Mouse (Mus musculus) cerebellum, postnatal 10 days (tissue): ENCODE data around the gene Mdm4.
"Not testable (repeated sequence)": the region's sequence is repeated elsewhere in the genome, so short reads cannot be mapped to it uniquely, and the experiment has no call there.

Source experiments
- DNase-seq, 2 experiments: peaks; one replicate each; pipeline ENCODE4 v3.0.0; 2021; ENCODE audit warnings: mixed read lengths in 2 of 2

Gene Mdm4

GRCm38 (mm10) chr1:133019312-133019711 is 11.0 kb downstream of the Mdm4 start:
- DNase-seq = no peak

GRCm38 (mm10) chr1:133018580-133018979 is 11.8 kb downstream of the Mdm4 start:
- DNase-seq = no peak

- DNase-seq = no peak
Measured at GRCm38 (mm10) chr1:133016775-133017428, 13.5 kb downstream of the Mdm4 start.

DNA sequence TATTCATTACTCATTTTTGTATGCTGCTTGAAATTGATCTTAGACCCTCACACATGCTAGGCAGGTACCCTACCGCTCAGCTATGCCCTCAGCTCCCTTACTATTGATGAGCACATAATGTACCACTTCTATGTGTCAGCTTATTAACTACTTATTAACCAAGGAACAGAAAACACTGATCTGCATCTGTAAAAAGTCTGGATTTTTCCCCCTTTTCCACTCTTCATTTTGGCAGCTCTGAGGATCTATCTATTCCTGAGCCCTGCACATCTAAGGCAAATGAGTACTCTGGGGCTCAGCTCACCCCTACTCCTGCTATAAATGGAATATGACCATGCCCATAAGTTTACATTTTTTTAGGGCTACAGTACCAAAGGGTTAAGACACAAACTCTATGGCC is 16.2 kb downstream of the Mdm4 start:
- no peak for DNase-seq

GRCm38 (mm10) chr1:133013331-133013730 is 17.0 kb downstream of the Mdm4 start:
- DNase-seq = peak in 1 of 2 experiments; percentile 19

DNA sequence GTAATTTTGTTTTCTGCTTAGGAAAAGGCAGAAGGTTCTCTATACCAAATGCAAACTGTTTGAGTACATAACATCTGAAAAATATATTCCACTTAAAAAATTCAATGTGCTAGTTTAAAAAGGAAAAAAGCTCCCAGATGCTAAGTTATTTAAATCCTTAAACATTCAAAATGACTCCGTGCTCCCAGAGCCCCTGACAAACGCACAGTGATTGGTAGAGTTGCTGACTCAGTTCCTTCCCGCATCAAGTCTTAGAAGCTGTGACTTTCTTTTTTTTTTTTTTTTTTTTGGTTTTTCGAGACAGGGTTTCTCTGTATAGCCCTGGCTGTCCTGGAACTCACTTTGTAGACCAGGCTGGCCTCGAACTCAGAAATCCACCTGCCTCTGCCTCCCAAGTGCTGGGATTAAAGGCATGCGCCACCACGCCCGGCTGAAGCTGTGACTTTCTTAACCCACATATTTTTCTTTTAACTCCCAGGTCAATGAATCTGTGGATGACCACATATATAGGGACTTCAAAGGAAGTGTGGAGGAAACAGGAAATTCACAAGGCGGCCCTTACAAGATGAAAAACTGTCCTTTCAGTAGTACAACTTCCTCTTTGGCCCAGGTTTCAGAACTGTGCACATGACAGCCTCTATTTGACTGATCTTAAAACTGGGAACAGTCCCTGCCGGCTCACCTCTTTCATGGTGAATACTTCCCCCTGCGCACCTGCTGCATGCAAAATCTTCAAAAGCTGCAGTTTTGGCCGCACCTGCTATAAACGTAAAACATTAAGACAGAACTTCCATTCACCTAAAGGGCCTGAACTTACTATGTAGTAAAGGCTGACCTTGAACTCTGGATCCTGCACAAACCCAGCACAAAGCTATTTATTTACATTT is 18.2 kb downstream of the Mdm4 start:
- DNase-seq = no peak

- DNase-seq = no peak
Measured at GRCm38 (mm10) chr1:133006571-133006970, 23.8 kb downstream of the Mdm4 start.

GRCm38 (mm10) chr1:133000347-133000746 is 30.0 kb downstream of the Mdm4 start:
- DNase-seq = no peak

- no peak for DNase-seq
Measured at GRCm38 (mm10) chr1:132991580-132991979, 38.8 kb downstream of the Mdm4 start.

DNA sequence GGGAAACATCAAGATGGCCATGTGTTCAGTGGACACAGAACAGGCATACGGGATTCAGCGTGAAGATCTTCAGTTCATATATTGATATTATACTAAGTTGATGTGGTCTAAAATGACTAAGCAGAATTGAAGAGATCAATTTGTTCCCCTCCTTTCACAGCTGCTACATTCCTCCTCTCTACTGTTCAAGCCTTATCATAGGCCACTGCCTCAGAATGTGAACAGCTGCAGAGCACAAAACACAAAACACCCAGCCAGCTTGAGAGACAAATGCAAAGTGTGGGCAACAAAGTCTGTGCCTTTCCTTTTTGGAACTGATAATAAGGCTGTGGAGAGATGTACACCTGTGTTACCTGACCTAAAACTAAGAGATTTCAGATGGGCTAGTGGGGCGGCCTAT is 39.6 kb downstream of the Mdm4 start:
- DNase-seq = no peak

DNA sequence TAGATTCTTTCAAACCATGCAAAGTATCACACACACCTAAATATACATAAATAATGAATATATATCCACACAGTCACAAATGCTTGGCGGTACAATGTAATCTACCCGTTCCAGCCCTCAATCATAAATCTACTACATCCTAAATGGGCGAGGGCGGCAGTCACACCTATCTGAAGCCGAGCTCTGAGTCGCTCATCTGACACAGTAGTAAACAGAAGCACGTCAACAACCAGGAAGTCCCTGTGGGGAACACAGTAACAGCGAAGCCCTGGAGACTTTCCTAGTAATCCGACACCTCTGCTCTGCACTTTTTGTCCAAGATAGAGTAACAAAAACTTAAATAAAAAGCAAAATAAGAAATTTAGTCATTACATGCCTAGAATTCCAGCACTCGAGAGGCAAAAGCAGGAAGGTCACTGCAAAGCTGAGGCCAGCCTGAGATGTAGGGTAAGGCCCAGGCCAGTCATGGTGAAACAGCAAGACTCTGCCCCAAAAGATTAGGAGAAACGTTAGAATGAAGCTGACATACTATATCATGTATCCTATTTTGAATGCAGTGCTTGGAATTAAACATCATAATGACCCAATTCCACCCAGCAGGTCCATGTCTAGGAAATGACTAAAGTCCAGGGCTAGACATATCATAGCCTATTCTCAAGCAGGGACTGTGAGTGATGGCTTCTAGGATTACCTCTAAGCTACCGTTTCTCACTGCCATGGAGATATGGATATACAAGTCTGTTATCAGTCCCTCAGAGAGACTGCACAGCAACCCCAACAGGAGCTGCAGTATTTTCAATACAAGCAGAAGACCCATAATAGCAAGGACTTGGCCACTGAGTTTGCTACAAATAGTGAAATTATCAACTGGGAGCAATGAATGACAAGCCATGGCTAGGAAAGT is 41.6 kb downstream of the Mdm4 start:
- DNase-seq = not testable (repeated sequence)

GRCm38 (mm10) chr1:132982728-132983127 is 47.6 kb downstream of the Mdm4 start:
- peak; percentile 92 to 94 for DNase-seq

GRCm38 (mm10) chr1:132981232-132981631 is 49.1 kb downstream of the Mdm4 start:
- no peak for DNase-seq

DNA sequence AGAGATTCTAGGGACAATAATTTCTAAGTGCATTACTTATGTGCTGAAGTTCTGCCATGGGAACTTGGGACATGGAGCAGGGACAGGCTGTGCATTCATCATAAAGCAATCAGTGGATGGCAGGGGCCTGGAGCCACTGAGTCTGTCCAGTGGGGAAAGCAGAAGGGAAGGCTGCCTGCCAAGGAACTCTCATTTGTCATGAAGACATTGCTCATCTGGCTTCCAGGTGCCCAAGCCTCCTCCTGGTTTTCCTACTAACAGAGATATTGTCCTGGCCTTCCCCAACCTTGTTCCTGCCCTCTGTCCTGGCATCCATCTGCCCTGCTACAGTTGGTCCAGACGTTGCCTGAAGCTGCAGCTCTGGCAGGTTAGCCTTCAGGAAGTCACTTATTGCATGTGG is 53.0 kb downstream of the Mdm4 start:
- peak in 1 of 2 experiments; percentile 29 for DNase-seq

GRCm38 (mm10) chr1:132968659-132969058 is 61.7 kb downstream of the Mdm4 start:
- DNase-seq = peak; percentile 82 to 84

- DNase-seq = no peak
Measured at GRCm38 (mm10) chr1:132964691-132965090, 65.7 kb downstream of the Mdm4 start.

DNA sequence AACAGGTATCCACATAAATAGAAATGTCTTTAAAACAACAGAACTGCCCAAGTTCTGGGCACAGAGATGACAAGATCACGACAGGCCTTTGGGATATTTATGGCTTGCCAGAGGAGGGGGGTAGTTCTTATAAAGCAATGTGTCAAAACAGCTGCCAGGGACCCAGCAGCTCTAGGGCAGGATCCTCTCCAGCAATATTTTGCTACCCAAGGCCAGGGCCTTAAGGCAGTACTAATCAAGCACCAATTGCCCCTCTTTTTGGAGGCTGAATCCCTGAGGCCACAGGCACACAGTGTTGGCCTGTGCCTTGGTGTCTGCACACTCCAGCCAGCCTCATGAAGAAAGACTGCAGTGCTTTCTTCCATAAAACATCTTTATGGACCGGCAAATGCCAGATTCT is 66.3 kb downstream of the Mdm4 start:
- DNase-seq = no peak

GRCm38 (mm10) chr1:132961751-132962150 is 68.6 kb downstream of the Mdm4 start:
- no peak for DNase-seq

DNA sequence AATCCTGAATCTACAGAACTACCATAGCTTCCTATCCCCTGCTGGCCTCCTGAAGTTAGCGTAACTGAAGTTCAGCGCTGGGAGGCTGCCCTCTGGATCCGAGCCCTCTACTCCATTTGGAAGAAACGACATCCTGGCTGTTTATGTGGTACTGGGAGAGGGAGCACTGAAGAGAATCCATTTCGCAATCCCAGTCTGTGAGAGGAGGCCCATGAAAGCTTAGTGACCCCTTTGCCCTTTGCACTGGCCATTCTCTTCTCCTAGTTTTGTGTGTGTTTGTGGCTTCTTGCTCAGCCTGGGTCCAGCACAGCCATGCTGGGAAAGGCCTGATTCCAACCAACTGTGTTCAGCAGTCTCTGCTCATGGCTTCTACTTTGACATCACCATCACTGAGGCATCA is 73.6 kb downstream of the Mdm4 start:
- no peak for DNase-seq

DNA sequence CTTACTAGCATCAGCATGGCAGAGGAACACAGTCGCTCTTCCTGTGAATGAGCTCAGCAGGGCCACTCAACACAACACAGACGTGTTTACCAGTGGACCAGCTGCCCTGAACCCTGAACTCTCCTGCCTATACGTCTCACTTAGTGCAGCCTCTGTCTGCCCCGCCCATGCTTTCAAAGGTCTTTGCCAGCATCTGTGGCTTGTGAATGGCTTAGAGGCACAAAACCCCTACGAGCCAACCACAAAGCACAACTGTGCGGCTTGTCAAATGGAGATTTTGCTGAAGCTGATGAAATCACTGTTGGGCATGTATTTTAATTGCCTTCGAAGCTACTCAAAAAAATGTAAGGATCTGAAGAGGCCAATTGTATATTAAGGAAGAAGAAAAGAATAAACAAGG is 82.5 kb downstream of the Mdm4 start:
- DNase-seq = no peak

DNA sequence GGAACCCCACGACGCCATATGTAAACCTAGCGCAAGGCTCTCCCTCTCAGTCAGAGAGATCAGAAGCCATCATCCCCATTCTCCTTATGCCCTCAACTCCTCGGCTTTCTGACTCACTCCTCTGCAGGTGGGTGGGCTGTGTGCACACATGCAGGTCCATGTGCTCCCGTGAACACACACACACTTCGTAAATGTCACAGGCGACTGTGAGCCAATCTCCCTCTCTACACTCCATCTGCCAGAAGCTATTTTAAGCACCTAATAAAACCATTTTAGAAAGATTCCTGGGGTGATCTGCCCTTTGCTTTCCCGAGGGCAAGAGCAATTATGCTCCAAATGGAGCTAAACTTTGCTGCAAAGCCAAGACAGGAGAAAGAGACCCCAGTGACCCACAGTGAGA is 84.5 kb downstream of the Mdm4 start:
- DNase-seq = peak; percentile 61 to 63

DNA sequence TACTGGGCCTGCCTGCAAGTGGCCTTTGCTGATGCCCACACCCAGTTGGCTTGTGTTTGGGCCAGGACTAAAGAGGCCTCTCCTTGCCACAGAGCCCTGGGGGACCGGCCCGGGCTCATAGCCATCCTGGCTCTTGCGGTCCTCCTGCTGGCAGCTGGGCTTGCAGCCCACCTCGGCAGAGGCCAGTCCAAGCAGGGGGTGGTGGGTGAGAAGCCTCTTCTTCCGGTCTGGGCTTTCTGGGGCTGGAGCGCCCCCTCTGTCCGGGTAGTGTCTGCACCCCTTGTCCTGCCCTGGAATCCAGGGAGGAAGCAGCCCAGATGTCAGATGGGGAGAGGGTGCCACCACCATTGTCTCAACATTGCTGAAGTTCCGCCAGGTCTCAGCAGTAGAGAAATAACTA is 91.4 kb downstream of the Mdm4 start:
- peak; percentile 93 to 96 for DNase-seq
